Mouse (Mus musculus) embryonic facial prominence, embryonic 14.5 days (tissue): Measurements from ENCODE around the gene Adh1. TPM values are rescaled to one million over a fixed set of nuclear protein-coding genes. Genes with fewer than 3 reads are reported as not detected.

Experiments
- ATAC-seq: fragments of 200-750 bp; cut with Nextera tagmentation; 2 replicates; pipeline ENCODE4 v1.8.0; 2017; ENCODE audit warnings: low read depth, moderate number of reproducible peaks, moderate TSS enrichment
- DNase-seq: peaks from one replicate; pipeline ENCODE4 v3.0.0-alpha.2; 2015; ENCODE audit warnings: low spot score
- H3K27ac ChIP-seq: fragments of 300-500 bp; sonication (generic); replicated peaks from 2 replicates; pipeline ENCODE4 v1.5.1; 2014; ENCODE audit warnings: low read depth, mild to moderate bottlenecking, low read length, moderate library complexity
- H3K27me3 ChIP-seq: fragments of 300-500 bp; sonication (generic); replicated peaks from 2 replicates; pipeline ENCODE4 v1.6.1; 2014; ENCODE audit warnings: low read length; ENCODE audit not compliant: control insufficient read depth, insufficient read depth
- H3K36me3 ChIP-seq: fragments of 300-500 bp; sonication (generic); 2 replicates; pipeline ENCODE4 v1.6.1; 2014; ENCODE audit warnings: low read length, mixed read lengths; ENCODE audit not compliant: control insufficient read depth, insufficient read depth
- H3K4me1 ChIP-seq: fragments of 300-500 bp; sonication (generic); 2 replicates; pipeline ENCODE4 v1.6.1; 2014; ENCODE audit warnings: antibody characterized with exemption, low read length; ENCODE audit not compliant: control insufficient read depth, insufficient read depth
- H3K4me2 ChIP-seq: fragments of 300-500 bp; sonication (generic); 2 replicates; pipeline ENCODE4 v1.6.1; 2014; ENCODE audit warnings: low read depth, mild to moderate bottlenecking, low read length, moderate library complexity, mixed read lengths
- H3K4me3 ChIP-seq: fragments of 300-500 bp; sonication (generic); 2 replicates; pipeline ENCODE4 v1.5.1; 2014; ENCODE audit warnings: low read depth, mild to moderate bottlenecking, low read length
- H3K9ac ChIP-seq: fragments of 300-500 bp; sonication (generic); 2 replicates; pipeline ENCODE4 v1.6.1; 2014; ENCODE audit warnings: low read depth, mild to moderate bottlenecking, low read length, moderate library complexity, mixed read lengths
- H3K9me3 ChIP-seq: fragments of 300-500 bp; sonication (generic); 2 replicates; pipeline ENCODE4 v1.6.1; 2016; ENCODE audit warnings: low read length; ENCODE audit not compliant: control insufficient read depth
- WGBS: fragments of 180-500 bp; shearing (Covaris S2); extraction: QIAGEN DNeasy Blood & Tissue Kit; methylation state at CpG from one replicate; pipeline ENCODE4 v1.1.7; 2014; 5-methylcytosine and 5-hydroxymethylcytosine counted together
- polyA plus RNA-seq: library from polyadenylated mRNA; unstranded; fragments of >200 nt; fragmentation: Nextera tagmentation; extraction: Ambion mirVana; gene quantifications from 2 replicates; pipeline ENCODE4 v1.2.1, GENCODE M21; 2014

The Adh1 gene
- polyA plus RNA-seq, 1 experiment from 2014 or later = 24.2 TPM

DNA sequence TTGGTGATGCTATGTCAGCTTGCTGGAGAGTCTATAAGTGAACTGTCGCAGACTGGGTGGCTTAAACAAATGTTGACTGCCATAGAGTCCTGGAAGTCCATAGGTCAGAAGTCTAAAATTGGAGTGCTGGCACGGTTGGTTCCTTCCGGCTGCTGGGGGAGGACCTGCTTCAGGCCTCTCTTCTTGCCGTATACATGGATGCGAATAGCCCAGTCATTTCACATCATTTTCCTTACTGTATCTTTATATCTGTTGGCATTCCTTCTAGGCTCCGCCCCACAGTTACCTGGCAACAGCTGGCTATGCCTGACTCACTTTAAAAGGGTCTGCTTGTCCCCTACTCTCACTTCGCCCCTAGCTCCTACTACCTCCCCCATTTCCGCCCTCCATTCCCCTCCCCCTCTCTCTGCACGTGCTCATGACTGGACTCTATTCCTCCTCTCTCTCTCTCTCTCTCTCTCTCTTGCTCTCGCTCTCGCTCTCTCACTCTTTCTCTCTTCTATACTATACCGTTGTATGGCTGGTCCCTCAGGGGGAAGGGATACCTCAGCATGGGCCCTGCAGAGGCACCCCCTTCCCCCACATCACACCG is 36.3 kb upstream of the Adh1 start:
- no peaks in the 10 kb centered on the region for H3K27me3 ChIP-seq

GRCm38 (mm10) chr3:138225331-138225730 is 35.5 kb upstream of the Adh1 start:
- H3K4me3 ChIP-seq = no peak overlapping the region
- no peaks in the 10 kb centered on the region for H3K9me3 ChIP-seq
- WGBS = 40% methylated on average over 6 of the region's 7 CpGs
- H3K27ac ChIP-seq = no peak overlapping the region
- DNase-seq = peak; percentile 31
- no peak overlapping the region for H3K4me2 ChIP-seq
- H3K4me1 ChIP-seq = no peaks in the 10 kb centered on the region
- no peaks in the 10 kb centered on the region for H3K36me3 ChIP-seq
- no peak overlapping the region for H3K9ac ChIP-seq
- no peaks in the 10 kb centered on the region for H3K27me3 ChIP-seq
- ATAC-seq = peak; percentile 54; the same call in 1 of the 2 replicates

More for the DNA sequence above, 36.3 kb upstream of the Adh1 start:
- ATAC-seq (no peak), DNase-seq (no peak)
- H3K4me3 ChIP-seq = no peak overlapping the region
- 82% methylated on average over 13 of the region's 13 CpGs for WGBS
- H3K9me3 ChIP-seq = no peaks in the 10 kb centered on the region
- H3K36me3 ChIP-seq = no peaks in the 10 kb centered on the region
- H3K27ac ChIP-seq = no peak overlapping the region
- no peaks in the 10 kb centered on the region for H3K4me1 ChIP-seq
- H3K4me2 ChIP-seq = no peak overlapping the region
- no peak overlapping the region for H3K9ac ChIP-seq

- Histone ChIP-seq H3K4me2 (no peak overlapping the region), H3K4me3 (no peak overlapping the region), H3K27me3 (no peaks in the 10 kb centered on the region), H3K9me3 (no peaks in the 10 kb centered on the region), H3K36me3 (no peaks in the 10 kb centered on the region), H3K9ac (no peak overlapping the region), H3K4me1 (no peaks in the 10 kb centered on the region), H3K27ac (no peak overlapping the region)
- WGBS = 58% methylated on average over 7 of the region's 7 CpGs
- DNase-seq (no peak), ATAC-seq (no peak)
Measured at GRCm38 (mm10) chr3:138225853-138226252, 34.9 kb upstream of the Adh1 start.

DNA sequence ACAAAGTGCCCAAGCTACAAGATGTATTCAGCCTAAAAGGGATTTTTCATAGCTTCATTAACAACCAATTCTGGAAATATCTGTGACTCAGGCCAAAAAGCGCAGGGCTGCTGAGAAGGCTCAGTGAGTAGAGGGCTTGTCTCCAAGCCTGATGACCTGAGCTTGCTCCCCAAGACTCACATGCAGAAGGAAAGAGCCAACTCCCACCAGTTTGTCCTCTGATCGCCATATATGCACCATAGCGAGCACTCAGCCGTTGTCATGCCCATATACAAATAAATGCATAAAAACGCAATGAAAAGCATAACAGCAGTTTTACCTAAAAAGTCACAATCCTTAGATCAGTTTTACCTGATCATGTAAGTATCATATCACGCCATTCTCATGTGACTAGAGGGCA is 34.3 kb upstream of the Adh1 start:
- no peak for DNase-seq
- H3K27me3 ChIP-seq = no peaks in the 10 kb centered on the region
- no peak overlapping the region for H3K4me3 ChIP-seq
- WGBS = 93% methylated on average over 6 of the region's 6 CpGs
- H3K9me3 ChIP-seq = no peaks in the 10 kb centered on the region
- H3K9ac ChIP-seq = no peak overlapping the region
- no peaks in the 10 kb centered on the region for H3K4me1 ChIP-seq
- H3K27ac ChIP-seq = no peak overlapping the region
- H3K4me2 ChIP-seq = no peak overlapping the region
- H3K36me3 ChIP-seq = no peaks in the 10 kb centered on the region
- no peak for ATAC-seq

DNA sequence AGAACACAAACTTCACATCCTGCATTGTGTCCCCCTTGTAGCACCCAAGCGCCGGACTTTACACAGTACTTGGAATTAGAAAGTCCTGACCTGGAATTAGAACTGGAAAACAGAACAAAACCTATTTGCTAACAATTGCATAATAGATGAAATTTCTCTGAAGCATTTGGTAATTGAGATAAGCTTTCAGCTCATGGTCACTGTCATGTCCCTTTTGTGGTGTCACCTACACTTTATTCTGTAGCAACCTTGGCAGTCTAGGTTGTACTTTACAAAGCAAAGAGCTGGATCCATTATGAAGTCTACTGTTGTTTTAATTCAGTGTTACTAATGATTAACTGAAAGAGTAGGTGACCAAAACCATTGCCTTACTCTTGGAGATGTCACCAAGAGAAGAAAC is 33.7 kb upstream of the Adh1 start:
- H3K36me3 ChIP-seq = no peaks in the 10 kb centered on the region
- no peaks in the 10 kb centered on the region for H3K4me1 ChIP-seq
- no peak overlapping the region for H3K9ac ChIP-seq
- WGBS = 82% methylated on average over 2 of the region's 2 CpGs
- H3K4me2 ChIP-seq = no peak overlapping the region
- no peak overlapping the region for H3K4me3 ChIP-seq
- no peak for ATAC-seq
- no peak overlapping the region for H3K27ac ChIP-seq
- no peaks in the 10 kb centered on the region for H3K27me3 ChIP-seq
- DNase-seq = no peak
- H3K9me3 ChIP-seq = 0 out of 2 replicates have a peak, but pooled peaks cover 1% of the 10 kb centered on the region

- Histone ChIP-seq H3K4me2 (no peak overlapping the region), H3K4me1 (no peaks in the 10 kb centered on the region), H3K27ac (no peak overlapping the region), H3K36me3 (no peaks in the 10 kb centered on the region), H3K9ac (no peak overlapping the region), H3K9me3 (0 out of 2 replicates have a peak, but pooled peaks cover 5% of the 10 kb centered on the region), H3K27me3 (no peaks in the 10 kb centered on the region), H3K4me3 (no peak overlapping the region)
- DNase-seq = no peak
- ATAC-seq = no peak
- 94% methylated on average over 8 of the region's 8 CpGs for whole genome bisulfite sequencing
Measured at GRCm38 (mm10) chr3:138227782-138228181, 33.0 kb upstream of the Adh1 start.

GRCm38 (mm10) chr3:138229448-138229847 is 31.3 kb upstream of the Adh1 start:
- H3K27ac ChIP-seq = no peak overlapping the region
- DNase-seq (no peak), ATAC-seq (no peak)
- no peak overlapping the region for H3K4me3 ChIP-seq
- no peaks in the 10 kb centered on the region for H3K4me1 ChIP-seq
- no peaks in the 10 kb centered on the region for H3K27me3 ChIP-seq
- WGBS = 88% methylated on average over 1 of the region's 1 CpGs
- no peaks in the 10 kb centered on the region for H3K36me3 ChIP-seq
- H3K4me2 ChIP-seq = no peak overlapping the region
- no peak overlapping the region for H3K9ac ChIP-seq
- 0 out of 2 replicates have a peak, but pooled peaks cover 5% of the 10 kb centered on the region for H3K9me3 ChIP-seq

DNA sequence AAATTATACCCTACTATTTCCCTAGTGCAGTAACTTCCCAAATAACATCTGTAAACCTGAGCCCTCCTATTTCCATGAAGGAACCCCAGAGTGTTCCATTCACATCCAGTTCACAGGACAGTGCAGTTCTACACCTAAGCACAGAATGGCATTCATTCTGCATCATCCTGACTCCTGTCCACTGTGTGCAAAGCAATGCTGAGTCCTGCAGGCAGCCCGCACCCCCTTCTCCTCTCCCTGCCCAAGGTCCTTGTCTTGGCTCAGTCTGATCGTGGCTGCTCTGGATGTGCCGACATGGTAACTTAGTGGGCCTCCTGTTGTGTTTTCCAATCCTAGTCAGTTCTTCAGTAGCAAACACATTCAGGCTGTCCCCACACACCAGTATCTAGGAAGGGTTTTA is 30.5 kb upstream of the Adh1 start:
- no peak for DNase-seq
- 0 out of 2 replicates have a peak, but pooled peaks cover 5% of the 10 kb centered on the region for H3K9me3 ChIP-seq
- H3K27me3 ChIP-seq = no peaks in the 10 kb centered on the region
- no peak overlapping the region for H3K4me3 ChIP-seq
- no peak for ATAC-seq
- no peak overlapping the region for H3K9ac ChIP-seq
- H3K27ac ChIP-seq = no peak overlapping the region
- WGBS = 71% methylated on average over 3 of the region's 3 CpGs
- no peaks in the 10 kb centered on the region for H3K36me3 ChIP-seq
- no peaks in the 10 kb centered on the region for H3K4me1 ChIP-seq
- no peak overlapping the region for H3K4me2 ChIP-seq

DNA sequence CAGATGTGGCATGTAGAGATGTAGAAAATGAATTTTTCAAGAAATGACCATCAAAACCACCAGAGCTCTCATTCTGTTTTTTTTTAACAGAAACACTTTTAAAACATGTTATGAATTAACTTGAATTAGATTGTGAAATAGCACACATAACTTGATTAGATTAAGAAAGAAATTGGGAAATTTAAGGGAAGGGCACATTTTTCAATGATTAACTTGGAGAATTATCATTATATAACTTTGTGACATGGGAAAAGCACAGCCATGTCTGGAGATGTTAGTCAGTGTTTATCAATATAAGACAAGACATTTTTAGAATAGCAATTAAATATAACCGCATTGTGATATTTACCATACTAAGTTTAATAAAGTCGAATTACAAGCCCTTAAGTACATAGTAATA is 29.3 kb upstream of the Adh1 start:
- Histone ChIP-seq H3K4me3 (no peak overlapping the region), H3K36me3 (no peaks in the 10 kb centered on the region), H3K27me3 (no peaks in the 10 kb centered on the region), H3K4me1 (no peaks in the 10 kb centered on the region), H3K27ac (no peak overlapping the region), H3K9ac (no peak overlapping the region), H3K4me2 (no peak overlapping the region), H3K9me3 (0 out of 2 replicates have a peak, but pooled peaks cover 5% of the 10 kb centered on the region)
- DNase-seq = no peak
- WGBS = 80% methylated on average over 2 of the region's 2 CpGs
- ATAC-seq = no peak
